Mouse (Mus musculus): ENCODE results near the gene Cyp2j12. TPM values are rescaled to one million over a fixed set of nuclear protein-coding genes. Genes with fewer than 3 reads are reported as not detected.
"Not testable (repeated sequence)": the region's sequence is repeated elsewhere in the genome, so short reads cannot be mapped to it uniquely, and the experiment has no call there.

The Cyp2j12 gene
- under 1 TPM; 0.36 to 0.73 TPM for total RNA-seq (2021)
- long read RNA-seq, experiment 1: 0 reads
- long read RNA-seq, experiment 2, partial matches to known transcripts: 0 of 1 reads
- long read RNA-seq, experiment 2, other reads (novel, unspliced or antisense): 0 of 1 reads

DNA sequence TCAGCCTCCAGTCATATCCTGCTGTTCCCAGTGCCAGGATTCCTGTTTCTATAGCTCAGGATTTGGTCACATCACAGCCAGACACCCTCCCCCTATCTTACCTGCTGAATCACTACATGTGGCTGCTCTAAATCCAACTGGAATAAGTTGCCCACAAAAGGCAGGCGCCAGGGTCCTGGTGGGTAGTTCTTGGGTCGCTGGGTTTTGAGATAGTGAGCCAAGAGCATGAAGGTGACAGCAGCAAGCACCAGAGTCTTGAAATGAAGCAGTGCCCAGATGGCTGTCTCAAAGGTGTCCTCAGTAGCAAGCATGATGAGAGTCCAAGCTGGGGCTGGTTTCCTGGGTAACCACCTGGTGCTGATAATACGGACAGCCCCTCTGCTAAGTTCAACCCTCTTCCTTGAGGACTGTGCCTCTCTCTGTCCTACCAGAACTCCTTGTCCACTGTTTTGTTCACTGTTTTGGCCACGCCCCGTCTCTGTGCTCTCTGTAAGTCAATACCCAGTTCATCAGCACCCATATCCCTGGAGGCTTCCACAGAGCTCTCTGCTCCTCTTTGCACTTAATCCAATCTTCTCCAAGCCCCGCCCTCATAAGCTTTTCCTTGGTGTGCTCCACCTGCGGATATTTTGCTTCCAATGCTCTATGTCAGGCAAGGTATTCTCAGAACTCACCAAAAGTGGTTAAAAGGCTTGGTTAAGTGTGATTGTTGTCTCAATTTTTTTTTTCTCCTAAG is at the start of gene Cyp2j12:
Gene Cyp2j12 (minus strand): TSS at position 421 of the 736 bp plus-strand sequence.
- no peak for DNase-seq

DNA sequence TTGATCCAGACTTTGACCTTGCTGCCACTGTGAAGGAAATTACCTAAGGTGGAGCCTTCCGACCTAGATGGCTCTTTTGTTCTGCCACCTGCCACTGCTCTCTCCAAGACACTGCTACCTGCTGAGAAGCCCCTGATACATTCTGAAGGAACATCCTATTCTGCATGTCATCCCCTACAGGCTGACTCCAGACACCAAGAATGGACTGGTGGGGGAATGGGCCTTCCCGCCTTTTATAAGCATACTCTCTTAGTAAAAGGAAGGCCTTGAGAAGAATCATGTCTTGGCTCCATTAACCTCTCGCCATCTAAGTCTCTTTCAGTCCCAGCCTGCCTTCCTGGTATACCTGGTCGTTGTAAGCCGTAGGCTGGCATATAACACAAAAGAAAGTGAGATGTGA is 48.4 kb upstream of the Cyp2j12 start:
- DNase-seq: not testable (repeated sequence)

DNA sequence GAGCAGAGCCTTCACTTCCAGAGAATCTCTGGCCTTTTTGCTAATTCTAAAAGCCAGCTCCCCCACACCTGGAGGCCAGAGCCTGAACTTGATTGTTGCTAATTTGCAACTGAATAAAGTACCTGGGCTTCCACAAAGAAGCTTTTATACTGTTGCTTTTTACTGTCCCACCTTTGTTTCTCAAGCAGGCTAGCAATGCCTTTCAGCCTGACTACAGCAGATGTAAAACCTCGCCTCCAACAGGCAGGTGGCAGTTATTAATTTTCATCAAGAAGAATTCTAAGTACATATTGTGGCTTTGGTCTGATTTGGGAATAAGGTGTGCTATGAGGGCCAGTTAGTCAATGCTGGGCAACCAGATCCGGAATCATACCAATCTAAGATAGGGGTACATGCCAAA is 47.7 kb upstream of the Cyp2j12 start:
- not testable (repeated sequence) for DNase-seq

DNA sequence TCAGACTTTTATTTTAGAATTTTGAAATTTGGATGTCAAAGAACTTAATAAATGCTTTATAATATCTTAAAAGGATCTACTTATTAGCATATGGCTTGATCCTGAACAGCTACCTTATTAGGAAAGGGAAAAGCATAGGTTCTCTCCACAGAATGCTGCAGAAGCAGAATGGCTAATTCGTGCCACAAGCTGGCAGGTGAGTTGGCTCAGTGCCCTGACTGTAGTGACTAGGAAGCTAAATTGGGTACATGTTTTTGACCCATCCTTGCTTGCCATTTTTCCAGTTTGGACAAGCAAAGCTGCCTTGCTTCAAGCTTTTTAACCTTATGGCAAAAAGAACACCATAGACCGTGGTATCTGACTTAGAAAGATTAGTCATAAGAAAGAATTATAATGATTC is 47.2 kb upstream of the Cyp2j12 start:
- DNase-seq: not testable (repeated sequence)

DNA sequence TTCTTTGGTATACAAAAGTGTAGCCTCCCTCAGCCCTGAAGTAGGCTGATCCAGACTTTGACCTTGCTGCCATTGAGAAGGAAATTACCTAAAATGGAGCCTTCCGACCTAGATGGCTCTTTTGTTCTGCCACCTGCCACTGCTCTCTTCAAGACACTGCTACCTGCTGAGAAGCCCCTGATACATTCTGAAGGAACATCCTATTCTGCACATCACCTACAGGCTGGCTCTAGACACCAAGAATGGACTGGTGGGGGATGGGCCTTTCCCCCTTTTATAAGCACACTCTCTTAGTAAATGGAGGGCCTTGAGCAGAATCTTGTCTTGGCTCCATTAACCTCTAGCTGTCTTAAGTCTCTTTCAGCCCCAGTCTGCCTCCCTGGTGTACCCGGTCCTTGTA is 43.8 kb upstream of the Cyp2j12 start:
- DNase-seq: not testable (repeated sequence)

DNA sequence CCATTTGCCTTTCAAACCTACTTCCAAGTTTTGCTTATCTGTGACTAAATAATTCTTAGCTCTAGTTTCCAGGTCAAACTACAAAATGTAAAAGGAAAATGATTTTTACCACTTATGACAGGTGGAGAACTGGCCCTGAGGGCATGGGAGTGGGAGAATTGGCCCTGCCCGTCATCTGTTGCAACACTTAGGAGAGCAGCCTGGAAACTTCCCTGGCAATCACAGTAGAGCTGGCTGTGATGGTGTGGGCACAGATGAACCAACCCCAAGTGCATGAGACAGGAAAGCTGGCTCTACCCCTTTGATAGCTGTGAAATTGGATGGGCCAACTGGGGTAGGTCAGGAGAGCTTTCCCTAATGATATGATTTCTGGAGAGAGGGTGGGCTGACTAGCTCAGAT is 21.9 kb upstream of the Cyp2j12 start:
- DNase-seq: no peak

DNA sequence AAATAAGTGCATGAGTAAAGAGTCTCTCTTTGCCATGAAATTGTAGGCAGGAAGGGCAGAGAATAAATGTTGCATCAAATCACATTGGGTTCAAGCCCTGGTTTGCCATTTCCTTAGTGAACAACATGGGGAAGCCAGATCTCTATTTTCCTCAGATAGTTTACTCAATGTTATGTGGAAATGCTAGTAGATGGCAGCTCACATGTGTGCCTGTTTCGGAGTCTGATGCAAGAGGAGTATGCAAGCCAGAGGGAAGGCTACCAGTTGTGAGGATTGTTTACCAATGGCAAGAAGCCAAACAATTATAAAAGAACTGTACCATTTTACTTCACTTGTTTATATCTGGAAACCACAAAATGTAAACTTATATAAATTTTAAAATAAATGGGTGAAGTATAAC is 20.6 kb upstream of the Cyp2j12 start:
- no peak for DNase-seq

DNA sequence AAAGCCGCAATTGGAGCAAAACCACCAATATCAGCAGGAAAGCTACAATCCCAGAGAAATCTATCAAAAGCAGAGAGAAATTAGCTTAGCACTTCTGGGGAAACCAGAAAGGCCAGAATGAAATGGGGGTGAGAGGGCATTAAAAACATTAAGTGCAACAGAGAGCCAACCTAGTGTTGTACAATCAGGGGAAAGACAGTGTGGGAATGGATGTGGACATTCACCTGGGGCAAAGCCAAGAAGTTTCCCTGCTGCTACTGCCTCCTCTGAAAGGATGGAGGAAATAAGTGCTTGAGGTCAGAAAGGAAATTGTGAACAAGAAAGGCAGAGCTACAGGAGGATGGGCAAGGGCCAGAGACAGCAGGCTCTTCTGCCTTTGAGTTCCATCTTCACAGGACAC is 1.7 kb downstream of the Cyp2j12 start:
- no peak for DNase-seq

DNA sequence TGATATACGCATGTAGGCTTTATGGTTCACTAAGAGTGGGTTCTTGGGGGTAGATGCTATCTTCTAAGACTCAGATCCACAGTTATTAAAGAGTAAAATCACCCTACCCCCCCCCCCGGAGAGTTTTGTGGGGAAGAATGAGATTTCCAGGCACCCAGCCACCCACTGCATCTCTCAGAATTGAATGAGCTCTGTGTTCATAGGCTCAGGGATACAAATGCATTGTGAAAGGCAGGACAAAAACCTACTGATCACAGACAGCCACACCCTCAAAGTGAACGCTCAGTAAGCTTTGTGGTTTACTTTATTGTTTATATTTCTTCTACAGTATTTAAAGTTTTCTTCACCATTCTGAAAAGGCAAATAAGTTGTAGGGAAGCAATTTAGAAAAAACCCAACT is 6.7 kb downstream of the Cyp2j12 start:
- no peak for DNase-seq

DNA sequence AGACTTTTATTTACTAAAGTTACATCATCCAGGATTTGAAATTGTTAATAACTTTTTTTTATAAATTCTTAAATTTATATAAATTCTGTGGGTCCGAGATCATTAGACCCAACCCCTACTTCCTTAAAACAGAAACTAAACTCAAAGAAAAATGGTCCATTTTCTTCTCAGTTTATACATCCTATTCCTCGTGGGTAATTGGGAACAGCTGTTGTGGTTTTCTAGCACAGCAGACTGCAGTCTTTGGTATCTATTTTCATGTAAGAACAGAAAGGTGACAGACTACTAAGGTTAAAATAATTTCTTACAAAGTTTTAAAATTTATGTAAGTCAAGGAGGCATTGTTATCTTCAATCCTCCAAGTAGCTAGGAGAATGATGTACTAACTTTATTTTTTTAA is 44.1 kb downstream of the Cyp2j12 start:
- DNase-seq: no peak

DNA sequence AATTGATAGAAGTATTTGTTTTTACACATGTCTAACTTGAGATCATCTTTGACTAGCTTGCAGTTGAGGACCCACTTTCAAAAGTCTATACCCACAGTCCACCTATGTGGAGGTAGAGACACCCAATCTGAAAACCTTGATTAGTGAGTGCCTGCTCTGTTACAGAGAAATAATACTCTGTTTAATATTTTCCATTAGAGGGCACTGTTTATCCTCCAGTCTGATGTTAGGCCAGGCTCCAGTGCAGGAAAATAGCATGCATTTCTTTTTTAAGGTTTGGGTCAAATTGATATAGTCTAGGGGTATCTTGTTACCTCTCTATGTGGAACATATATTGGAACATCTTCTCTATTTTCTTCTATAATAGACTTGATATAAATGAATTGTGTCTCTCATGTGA is 49.1 kb downstream of the Cyp2j12 start:
- no peak for DNase-seq

DNA sequence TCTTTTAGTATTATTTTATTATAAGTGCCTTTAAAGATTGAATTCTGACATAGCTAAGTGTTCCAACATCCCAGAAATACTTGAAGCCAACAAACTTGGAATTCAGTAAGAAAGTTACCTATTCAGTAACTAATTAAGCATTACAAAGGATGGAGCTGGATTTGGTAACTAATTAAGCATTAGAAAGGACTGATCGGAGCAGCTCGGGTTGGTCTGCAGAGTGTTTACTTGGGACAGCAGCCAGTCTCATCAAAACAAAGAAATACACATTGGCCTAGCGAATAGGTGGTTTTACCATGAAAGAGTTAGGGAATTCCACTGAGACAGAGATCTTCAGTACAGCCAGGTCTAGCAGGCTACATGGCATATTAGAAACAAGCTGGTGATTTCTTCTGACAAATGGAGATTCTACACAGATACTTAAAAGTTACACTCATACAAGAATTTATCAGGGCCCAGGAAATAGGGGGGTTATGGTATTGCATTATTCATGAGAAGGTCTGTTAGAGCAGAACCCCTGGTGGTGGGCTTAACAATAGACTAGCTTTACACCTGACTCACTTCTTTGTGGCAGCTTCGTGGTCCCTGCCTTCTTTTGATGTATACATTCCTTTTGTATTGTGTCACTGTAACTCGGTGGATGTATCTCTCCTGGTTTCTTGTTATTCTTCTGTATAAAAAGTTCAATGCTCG is 51.5 kb downstream of the Cyp2j12 start:
- not testable (repeated sequence) for DNase-seq

DNA sequence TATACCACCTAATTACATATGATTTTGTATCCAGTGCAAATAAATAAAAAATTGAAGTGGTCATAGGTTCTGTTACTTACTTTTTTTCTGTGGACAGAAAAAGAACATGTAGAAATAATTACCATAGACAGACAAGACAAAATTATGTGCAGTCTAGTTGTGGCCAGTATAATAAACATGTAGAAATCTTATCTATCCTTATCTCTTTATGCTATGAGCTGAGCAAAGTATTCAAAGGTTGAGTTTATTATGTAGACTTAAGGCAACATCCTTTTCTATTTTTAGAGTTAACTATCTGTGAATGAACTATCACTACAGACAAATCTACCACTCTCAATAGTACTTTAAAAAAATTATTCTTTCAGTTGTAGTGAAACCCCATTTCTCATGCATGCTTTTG is 62.6 kb downstream of the Cyp2j12 start:
- no peak for DNase-seq

DNA sequence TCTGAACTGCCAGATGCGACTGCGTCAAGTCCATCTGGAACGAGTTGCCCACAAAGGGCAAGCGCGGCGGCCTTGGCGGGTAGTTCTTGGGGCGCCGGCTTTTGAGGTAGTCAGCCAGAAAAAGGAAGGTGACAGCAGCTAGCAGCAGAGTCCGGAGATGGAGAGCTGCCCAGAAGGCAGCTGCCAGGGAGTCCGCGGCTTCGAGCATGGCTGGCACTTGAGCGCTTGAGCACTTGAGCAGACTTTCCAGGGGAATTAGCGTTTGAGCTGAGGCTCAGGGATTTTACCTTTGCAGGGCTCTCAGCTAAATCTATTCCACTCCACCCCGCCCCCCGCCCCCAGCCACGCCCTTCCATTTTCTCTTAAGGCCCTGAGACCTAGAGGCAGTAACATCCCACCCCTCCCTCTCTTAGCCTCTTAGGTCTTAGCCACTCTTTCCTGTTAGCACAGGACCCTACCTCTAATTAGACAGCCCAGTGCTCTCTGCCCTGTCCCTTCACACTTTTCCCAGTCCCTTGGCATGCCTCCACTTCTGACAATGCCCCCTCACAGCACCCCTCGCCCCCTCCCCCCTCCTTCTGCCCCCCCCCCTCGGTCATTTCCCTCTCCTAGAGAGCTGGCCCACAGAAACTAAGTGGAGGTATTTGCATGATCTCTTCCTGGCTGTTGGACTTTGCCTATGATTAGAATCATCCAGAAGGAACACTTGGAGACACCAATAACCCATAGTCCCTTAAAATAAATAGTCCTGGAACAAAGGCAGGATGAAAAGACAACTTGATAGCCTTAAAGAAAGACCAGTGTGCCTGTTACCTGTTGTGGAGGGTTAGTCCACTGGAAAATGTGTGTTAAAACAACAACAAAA is 63.5 kb downstream of the Cyp2j12 start, which contains the start of gene Cyp2j13:
Gene Cyp2j13 (minus strand): TSS at position 286 of the 865 bp plus-strand sequence.
- peak; percentile 27 for DNase-seq

DNA sequence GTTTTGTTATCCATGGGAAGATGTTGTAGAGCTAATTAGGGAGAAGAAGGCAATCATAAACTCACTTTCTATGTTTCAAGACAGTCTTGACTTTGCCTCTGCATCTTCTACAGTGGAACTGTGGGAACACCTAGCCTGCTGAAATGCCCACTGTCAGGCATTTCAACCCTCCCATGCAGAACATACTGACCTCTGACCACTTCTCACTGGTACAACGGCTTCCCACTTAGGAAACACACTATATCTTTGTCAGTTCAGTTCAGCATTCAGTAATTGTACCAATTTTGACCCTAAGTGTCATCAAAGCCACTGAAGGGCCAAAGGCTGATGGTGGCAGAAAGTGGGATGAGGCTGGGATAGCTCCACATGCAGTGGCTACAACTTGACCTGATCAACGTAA is 78.9 kb downstream of the Cyp2j12 start:
- DNase-seq: no peak

DNA sequence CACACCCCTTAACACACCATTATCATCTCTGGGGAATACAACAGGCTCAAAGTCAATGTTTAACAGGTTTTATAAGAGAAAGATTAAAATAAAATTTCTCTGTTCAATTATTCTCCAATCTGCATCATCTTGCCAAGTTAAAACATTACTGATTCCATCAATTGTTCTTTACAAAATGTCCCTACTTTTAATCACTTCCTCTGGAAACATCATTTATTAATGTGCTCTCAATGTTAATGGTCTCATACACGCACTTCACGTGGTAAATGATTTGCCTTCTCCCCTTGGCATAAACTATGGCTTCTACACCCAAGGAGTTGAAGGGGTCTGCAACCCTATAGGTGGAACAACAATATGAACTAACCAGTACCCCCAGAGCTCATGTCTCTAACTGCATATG is 80.8 kb downstream of the Cyp2j12 start:
- DNase-seq: no peak

Other genes with a start within 250 kb of the Cyp2j12 start
- 10 to 100 TPM; 11.7 to 13.2 TPM for gene Hook1, start 173.9 kb downstream of the Cyp2j12 start, total RNA-seq (2021)
- not detected for gene Cyp2j13, start 63.6 kb downstream of the Cyp2j12 start, total RNA-seq (2021)
- not detected for gene Cyp2j7, start 95.5 kb upstream of the Cyp2j12 start, total RNA-seq (2021)
- gene Cyp2j11, start 207.5 kb upstream of the Cyp2j12 start, total RNA-seq (2021): not detected